Mouse (Mus musculus) adrenal gland, adult 2 months (tissue): Measurements from ENCODE around the gene Mrrf. TPM values are rescaled to one million over a fixed set of nuclear protein-coding genes. Genes with fewer than 3 reads are reported as not detected.
A peak's percentile ranks its signal among the peaks of the same experiment; 100 is the strongest.

Experiments
- DNase-seq: peaks from one replicate; pipeline ENCODE4 v3.0.0; 2021
- polyA plus RNA-seq: library from polyadenylated mRNA; depleted of rRNA; stranded (reverse); fragments of >200 nt; gene quantifications from 2 replicates; pipeline ENCODE4 v1.2.3, GENCODE M21; 2012; rRNA removed
- total RNA-seq, 2 experiments: library from RNA; stranded (reverse); gene quantifications; 2 replicates each; pipeline ENCODE4 v1.2.3; 2021

Mrrf gene
- total and polyA plus RNA-seq, 3 experiments, result 22.2 to 31.8 (median 24.0) TPM

- no peak for DNase-seq
Observed at GRCm38 (mm10) chr2:36230967-36231366, 94.8 kb downstream of the Mrrf start.

GRCm38 (mm10) chr2:36234526-36235368 lies 98.6 kb downstream of the Mrrf start:
- no peak for DNase-seq

GRCm38 (mm10) chr2:36235917-36236316 lies 99.7 kb downstream of the Mrrf start:
- DNase-seq, result peak; percentile 32

- DNase-seq, result no peak
Observed at GRCm38 (mm10) chr2:36236889-36237288, 100.7 kb downstream of the Mrrf start.

GRCm38 (mm10) chr2:36237557-36237956 lies 101.4 kb downstream of the Mrrf start:
- no peak for DNase-seq

- no peak for DNase-seq
Observed at GRCm38 (mm10) chr2:36238467-36238866, 102.3 kb downstream of the Mrrf start.

- no peak for DNase-seq
Observed at GRCm38 (mm10) chr2:36238951-36239350, 102.8 kb downstream of the Mrrf start.

Other genes with a start within 250 kb of the Mrrf start
- 1 to 10 TPM; 2.1 to 6.1 TPM for gene Ttll11, start 156.5 kb upstream of the Mrrf start, total RNA-seq
- 3.9 and 4.0 TPM in 2 replicates for gene Ttll11, start 156.5 kb upstream of the Mrrf start, polyA plus RNA-seq
- gene Ndufa8, start 87.0 kb upstream of the Mrrf start, total RNA-seq, result 100 to 1,000 TPM; 192 to 258 TPM
- gene Ndufa8, start 87.0 kb upstream of the Mrrf start, polyA plus RNA-seq, result 42.9 and 48.8 TPM in 2 replicates
- gene Morn5, start 86.9 kb upstream of the Mrrf start, total RNA-seq, result not detected
- 0.33 TPM in 1 of 2 replicates, not detected in the other for gene Morn5, start 86.9 kb upstream of the Mrrf start, polyA plus RNA-seq
- gene Lhx6, start 31.0 kb upstream of the Mrrf start, total RNA-seq, result 1 to 10 TPM; 2.0 to 2.3 TPM
- 3.4 and 5.2 TPM in 2 replicates for gene Lhx6, start 31.0 kb upstream of the Mrrf start, polyA plus RNA-seq
- 10 to 100 TPM; 27.0 to 27.1 TPM for gene Rbm18, start 384 bp downstream of the Mrrf start, total RNA-seq
- 3.2 and 3.6 TPM in 2 replicates for gene Rbm18, start 384 bp downstream of the Mrrf start, polyA plus RNA-seq
- 10 to 100 TPM; 15.0 to 15.6 TPM for gene Ptgs1, start 94.0 kb downstream of the Mrrf start, total RNA-seq
- 17.9 and 26.2 TPM in 2 replicates for gene Ptgs1, start 94.0 kb downstream of the Mrrf start, polyA plus RNA-seq
- gene Olfr338, start 237.1 kb downstream of the Mrrf start, total RNA-seq, result not detected
- gene Olfr338, start 237.1 kb downstream of the Mrrf start, polyA plus RNA-seq, result not detected in 2 replicates